ENCODE assay signal across 8 mouse cellular contexts in genomic region chr5:113918654-113919053, GRCm38 (mm10). TPM values are rescaled to one million over a fixed set of nuclear protein-coding genes. Genes with fewer than 3 reads are reported as not detected.
DNase-seq lines count a peak whose midpoint lies in the region; ATAC-seq lines count a peak whose summit lies in the region.

No protein-coding gene starts in this region.

- H3K36me3 ChIP-seq in kidney, embryonic 15.5 days: no peaks in the 10 kb centered on the region

- no peak overlapping the region for H3K9ac ChIP-seq in kidney, embryonic 15.5 days

- WGBS in kidney, embryonic 15.5 days: 26% methylated on average over 9 of the region's 9 CpGs

- no peak for ATAC-seq in kidney, embryonic 15.5 days (replicated peaks; ENCODE audit: low FRiP score)

- H3K4me2 ChIP-seq in kidney, embryonic 15.5 days: no peak overlapping the region

- peak overlapping the region; percentile 59 for H3K27ac ChIP-seq in kidney, embryonic 15.5 days

- no peak overlapping the region for H3K4me3 ChIP-seq in kidney, embryonic 15.5 days (replicated peaks)

- H3K4me1 ChIP-seq in kidney, embryonic 15.5 days: peaks cover 34% of the 10 kb centered on the region

- no peaks in the 10 kb centered on the region for H3K27me3 ChIP-seq in kidney, embryonic 15.5 days

- DNase-seq in adrenal gland, postnatal 10 days: peak; percentile 30
- no peak for DNase-seq in adrenal gland, adult 8-10 months
- peak; percentile 83 to 89 for DNase-seq in heart, adult 18-20 months
- DNase-seq in lung, postnatal 36 days: peak; percentile 79
- no peak for DNase-seq in ovary, adult 18-20 months (ENCODE audit: low spot score)
- DNase-seq in cerebellum, adult 8-10 months: no peak
- DNase-seq in cerebellum, adult 11-12 months: no peak

- H3K9me3 ChIP-seq in kidney, embryonic 15.5 days (replicated peaks): no peaks in the 10 kb centered on the region

RNA-seq across cellular contexts. Expression of gene Coro1c, which starts 10.1 kb away (rescaled TPM):
- 10 to 100 TPM; 66.4 to 78.9 TPM for total RNA-seq in adrenal gland, postnatal 10 days (2021)
- 10 to 100 TPM; 47.0 to 99.8 (median 77.0) TPM for total RNA-seq in adrenal gland, adult 8-10 months (2022)
- 10 to 100 TPM; 30.3 to 33.1 TPM for total RNA-seq in heart, adult 18-20 months (2021)
- polyA plus RNA-seq in kidney, embryonic 15.5 days (2015; fragmentation: Nextera tagmentation; extraction: Ambion mirVana): 105 and 119 TPM in 2 replicates

Comparison
In these comparisons a context has a peak if more than half of its experiments do, and no peak if none do; other contexts are left out.
1. DNase-seq: peak in adrenal gland, postnatal 10 days (single experiment), heart, adult 18-20 months (2 of 2) and lung, postnatal 36 days (single experiment); none in adrenal gland, adult 8-10 months (single experiment), ovary, adult 18-20 months (single experiment), cerebellum, adult 8-10 months (single experiment) and cerebellum, adult 11-12 months (single experiment).